Mouse (Mus musculus) CH12.LX (cell line): ENCODE measurements at regions not wholly inside any gene's neighbourhood (a gene's known extent, or its start where the extent isn't known, plus 50 kb on each side); places are given as distances from the start of the nearest gene placed in this dataset.

Experiments
- CTCF ChIP-seq, 2 experiments: IDR thresholded peaks in 1 of 2; conservative IDR thresholded peaks in 1 of 2; 2 replicates each; pipeline ENCODE4 v1.5.1; 2011 to 2012; ENCODE audit warnings: low read depth in 2 of 2, low read length in 2 of 2, improper control_type of control experiment in 1 of 2, inconsistent platforms in 1 of 2, mild to moderate bottlenecking in 1 of 2, moderate library complexity in 1 of 2
- ELF1 ChIP-seq: IDR thresholded peaks from 2 replicates; pipeline ENCODE4 v1.6.1; 2014; ENCODE audit warnings: low read depth, mild to moderate bottlenecking, inconsistent platforms, low read length, improper control_type of control experiment
- EP300 ChIP-seq: IDR thresholded peaks from 2 replicates; pipeline ENCODE4 v1.6.1; 2011; ENCODE audit warnings: low read length, improper control_type of control experiment
- MXI1 ChIP-seq: IDR thresholded peaks from 2 replicates; pipeline ENCODE4 v1.6.1; 2011; ENCODE audit warnings: mild to moderate bottlenecking, low read depth, low read length, improper control_type of control experiment
- POLR2A ChIP-seq: IDR thresholded peaks from 2 replicates; pipeline ENCODE4 v1.6.1; 2011; ENCODE audit warnings: low read depth, mild to moderate bottlenecking, improper control_type of control experiment, low read length
- SIN3A ChIP-seq: IDR thresholded peaks from 2 replicates; pipeline ENCODE4 v1.6.1; 2012; ENCODE audit warnings: low read length, improper control_type of control experiment, inconsistent platforms
- ZMIZ1 ChIP-seq: IDR thresholded peaks from 2 replicates; pipeline ENCODE4 v1.6.1; 2012; ENCODE audit warnings: low read depth, mild to moderate bottlenecking, inconsistent platforms, low read length, improper control_type of control experiment

DNA sequence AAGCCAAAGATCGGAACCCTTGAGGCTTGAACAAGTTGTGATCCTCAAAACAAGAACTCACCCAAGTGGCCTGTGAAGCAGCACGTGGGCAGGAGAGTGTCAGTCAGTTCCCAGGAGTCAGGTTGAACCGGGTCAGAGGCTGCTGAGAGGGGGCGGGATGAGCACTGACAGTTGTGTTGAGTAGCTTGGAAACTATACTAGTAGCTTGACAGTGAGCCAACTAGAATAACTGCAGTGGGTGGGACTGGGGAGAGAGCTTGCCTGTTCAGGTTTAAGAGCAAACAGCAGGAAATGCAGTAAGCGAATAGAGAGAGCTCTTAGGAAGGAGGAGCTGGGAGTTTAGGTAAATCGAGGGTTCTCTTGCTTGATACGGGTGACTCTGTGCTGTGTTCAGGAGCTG, 61.0 kb upstream of the Syt6 start:
- TF ChIP-seq POLR2A (no peak), SIN3A (no peak), CTCF (conservative IDR thresholded peaks at IDR 0.05 in 1 of 2, IDR thresholded peaks at IDR 0.05 in 1 of 2; ENCODE audit: low read depth in 2 of 2, low read length in 2 of 2) (no peak), ZMIZ1 (no peak), ELF1 (no peak), MXI1 (no peak), EP300 (no peak)
